Mouse (Mus musculus) urinary bladder, postnatal 4 days (tissue): Measurements from ENCODE around the gene Aqr.
A peak's percentile ranks its signal among the peaks of the same experiment; 100 is the strongest.

Source experiments
- DNase-seq, 2 experiments: peaks; one replicate each; pipeline ENCODE4 v3.0.0; 2021 to 2022; ENCODE audit warnings: low spot score in 2 of 2

Aqr gene

GRCm38 (mm10) chr2:114060071-114060591 lies 126.7 kb downstream of the Aqr start:
- DNase-seq, result no peak

GRCm38 (mm10) chr2:114059608-114060007 lies 127.2 kb downstream of the Aqr start:
- DNase-seq, result no peak

GRCm38 (mm10) chr2:114058226-114058796 lies 128.5 kb downstream of the Aqr start:
- no peak for DNase-seq

- DNase-seq, result peak in 1 of 2 experiments; percentile 41
These were observed 129.4 kb downstream of the Aqr start for GRCm38 (mm10) chr2:114057303-114057853.

- no peak for DNase-seq
These were observed 132.7 kb downstream of the Aqr start for GRCm38 (mm10) chr2:114054129-114054528.

GRCm38 (mm10) chr2:114052696-114053598 lies 133.9 kb downstream of the Aqr start, which contains the start of gene Actc1:
TSS of gene Actc1 (minus strand) at chr2:114053548.
- no peak for DNase-seq

GRCm38 (mm10) chr2:114051871-114052241 lies 135.0 kb downstream of the Aqr start:
- DNase-seq, result no peak
